Mouse (Mus musculus): Measurements from ENCODE around the gene Trmt1l.

- TF ChIP-seq CTCF (IDR thresholded peaks at IDR 0.05; ENCODE audit: insufficient read depth, low read depth, low read length) (no peak), POLR2A (IDR thresholded peaks at IDR 0.05; ENCODE audit: insufficient read depth, low read depth, low read length) (peak; percentile 94)
Measured at GRCm38 (mm10) chr1:151428263-151429221, at the start of gene Trmt1l, which contains the start of gene Swt1.

Measured in olfactory bulb, adult 2 months (tissue).